Mouse (Mus musculus) embryonic fibroblast, embryonic 13.5 days (primary cell): ENCODE data around the gene Mterf1a.

Experiments used
- CTCF ChIP-seq: IDR thresholded peaks from 2 replicates; pipeline ENCODE4 v1.5.1; 2011; ENCODE audit warnings: mild to moderate bottlenecking, control low read depth, low read length, moderate library complexity, borderline replicate concordance; ENCODE audit not compliant: insufficient read depth
- POLR2A ChIP-seq: IDR thresholded peaks from 2 replicates; pipeline ENCODE4 v1.6.1; 2011; ENCODE audit warnings: low read depth, mild to moderate bottlenecking, control low read depth, low read length, moderate library complexity

- TF ChIP-seq POLR2A: no peak
- no peak for TF ChIP-seq CTCF
Measured at GRCm38 (mm10) chr5:3939335-3939734, 45.6 kb upstream of the Mterf1a start.
